In genomic region chr11:71995968-71996511, GRCm38 (mm10) we compare ENCODE assay signal across 7 mouse cellular contexts. TPM values are rescaled to one million over a fixed set of nuclear protein-coding genes. Genes with fewer than 3 reads are reported as not detected.
DNase-seq lines count a peak whose midpoint lies in the region; ATAC-seq and TF ChIP-seq lines count a peak whose summit lies in the region.

No protein-coding gene starts in this region.

- H3K4me1 ChIP-seq in embryonic facial prominence, embryonic 12.5 days = peaks cover 6% of the 10 kb centered on the region; the same call in 1 of the 2 replicates
- peaks cover 14% of the 10 kb centered on the region for H3K4me1 ChIP-seq in heart, embryonic 10.5 days
- no peaks in the 10 kb centered on the region for H3K4me1 ChIP-seq in kidney, adult 2 months (ENCODE audit: control insufficient read depth, insufficient read depth, low read length)
- no peaks in the 10 kb centered on the region for H3K4me1 ChIP-seq in liver, adult 2 months (ENCODE audit: control insufficient read depth, insufficient read depth, low read length)
- H3K4me1 ChIP-seq in midbrain, postnatal 0 days (ENCODE audit: insufficient read depth, low read length) = peaks cover 10% of the 10 kb centered on the region; the same call in 1 of the 2 replicates

- no peaks in the 10 kb centered on the region for H3K79me2 ChIP-seq in liver, adult 2 months (ENCODE audit: control insufficient read depth, insufficient read depth, low read length)

- peak overlapping the region; percentile 28 for H3K4me2 ChIP-seq in embryonic facial prominence, embryonic 12.5 days (replicated peaks)
- peak overlapping the region; percentile 30 for H3K4me2 ChIP-seq in midbrain, postnatal 0 days (ENCODE audit: low read depth, low read length, poor library complexity, severe bottlenecking)

- DNase-seq in ZHBTc4 (ENCODE audit: low read depth, low spot score) = peak; percentile 63
- peak; percentile 87 for DNase-seq in heart, embryonic 10.5 days (ENCODE audit: low spot score)
- DNase-seq in kidney, adult 2 months = peak; percentile 80
- DNase-seq in liver, adult 2 months (ENCODE audit: extremely low read depth, low read depth, low spot score) = peak; percentile 7
- DNase-seq in midbrain, postnatal 0 days (ENCODE audit: low spot score) = peak; percentile 84
- DNase-seq in thymus, postnatal 14 days = peak; percentile 35

- no peaks in the 10 kb centered on the region for H3K27me3 ChIP-seq in embryonic facial prominence, embryonic 12.5 days
- H3K27me3 ChIP-seq in heart, embryonic 10.5 days (ENCODE audit: insufficient read depth, poor library complexity, severe bottlenecking) = no peaks in the 10 kb centered on the region
- H3K27me3 ChIP-seq in kidney, adult 2 months (replicated peaks; ENCODE audit: control insufficient read depth, insufficient read depth, low read length) = no peaks in the 10 kb centered on the region
- H3K27me3 ChIP-seq in liver, adult 2 months (ENCODE audit: control insufficient read depth, insufficient read depth, low read length) = no peaks in the 10 kb centered on the region
- H3K27me3 ChIP-seq in midbrain, postnatal 0 days (ENCODE audit: insufficient read depth, low read length) = no peaks in the 10 kb centered on the region

- no peaks in the 10 kb centered on the region for H3K9me3 ChIP-seq in embryonic facial prominence, embryonic 12.5 days
- no peaks in the 10 kb centered on the region for H3K9me3 ChIP-seq in heart, embryonic 10.5 days
- no peaks in the 10 kb centered on the region for H3K9me3 ChIP-seq in midbrain, postnatal 0 days (ENCODE audit: low read length)

- H3K27ac ChIP-seq in embryonic facial prominence, embryonic 12.5 days = no peak overlapping the region
- peak overlapping the region; percentile 78 for H3K27ac ChIP-seq in heart, embryonic 10.5 days
- H3K27ac ChIP-seq in kidney, adult 2 months (ENCODE audit: insufficient read depth, low read depth, low read length) = peak overlapping the region; percentile 41
- 0 out of 2 replicates have a peak overlapping the region, but pooled peaks have one; percentile 30 for H3K27ac ChIP-seq in liver, adult 2 months (replicated peaks; ENCODE audit: insufficient read depth, low read depth, low read length)
- peak overlapping the region; percentile 55 for H3K27ac ChIP-seq in midbrain, postnatal 0 days (ENCODE audit: low read depth, low read length)

- no peak overlapping the region for H3K4me3 ChIP-seq in embryonic facial prominence, embryonic 12.5 days
- peak overlapping the region; percentile 35; the same call in 1 of the 2 replicates for H3K4me3 ChIP-seq in heart, embryonic 10.5 days
- no peak overlapping the region for H3K4me3 ChIP-seq in kidney, adult 2 months (ENCODE audit: insufficient read depth, low read depth, low read length)
- no peak overlapping the region for H3K4me3 ChIP-seq in liver, adult 2 months (ENCODE audit: insufficient read depth, low read depth, low read length)
- H3K4me3 ChIP-seq in midbrain, postnatal 0 days (ENCODE audit: low read depth, low read length) = no peak overlapping the region

- H3K36me3 ChIP-seq in embryonic facial prominence, embryonic 12.5 days = no peaks in the 10 kb centered on the region
- no peaks in the 10 kb centered on the region for H3K36me3 ChIP-seq in heart, embryonic 10.5 days
- H3K36me3 ChIP-seq in kidney, adult 2 months (ENCODE audit: control insufficient read depth, insufficient read depth, low read length) = no peaks in the 10 kb centered on the region
- H3K36me3 ChIP-seq in liver, adult 2 months (ENCODE audit: control insufficient read depth, insufficient read depth, low read length) = no peaks in the 10 kb centered on the region
- no peaks in the 10 kb centered on the region for H3K36me3 ChIP-seq in midbrain, postnatal 0 days (ENCODE audit: insufficient read depth, low read length)

- TF ChIP-seq CTCF in kidney, adult 2 months (conservative IDR thresholded peaks at IDR 0.05; ENCODE audit: insufficient read depth, insufficient read length, low read depth, low read length) = no peak
- no peak for TF ChIP-seq CTCF in liver, adult 2 months (IDR thresholded peaks at IDR 0.05; ENCODE audit: low read depth, low read length)
- TF ChIP-seq CTCF in midbrain, postnatal 0 days (IDR thresholded peaks at IDR 0.05) = 0 out of 2 replicates have a peak, but pooled peaks have one; percentile 1

- no peak overlapping the region for H3K9ac ChIP-seq in embryonic facial prominence, embryonic 12.5 days
- no peak overlapping the region for H3K9ac ChIP-seq in liver, adult 2 months (ENCODE audit: low read depth, low read length)
- no peak overlapping the region for H3K9ac ChIP-seq in midbrain, postnatal 0 days (replicated peaks; ENCODE audit: low read length, poor library complexity, severe bottlenecking)

- ATAC-seq in embryonic facial prominence, embryonic 12.5 days (ENCODE audit: insufficient number of reproducible peaks, insufficient read depth, low FRiP score, low TSS enrichment) = no peak; the same call in 1 of the 2 replicates
- peak; percentile 73; the same call in 1 of the 2 replicates for ATAC-seq in midbrain, postnatal 0 days (ENCODE audit: low FRiP score)

- WGBS in embryonic facial prominence, embryonic 12.5 days = 17% methylated on average over 9 of the region's 9 CpGs
- 26% methylated on average over 9 of the region's 9 CpGs for WGBS in heart, embryonic 10.5 days
- WGBS in kidney, adult 2 months = 30% methylated on average over 9 of the region's 9 CpGs
- 17% methylated on average over 9 of the region's 9 CpGs for WGBS in liver, adult 2 months
- 12% methylated on average over 9 of the region's 9 CpGs for WGBS in midbrain, postnatal 0 days

- TF ChIP-seq POLR2A in kidney, adult 2 months (IDR thresholded peaks at IDR 0.05; ENCODE audit: low read depth, low read length) = no peak
- no peak for TF ChIP-seq POLR2A in liver, adult 2 months (IDR thresholded peaks at IDR 0.05; ENCODE audit: extremely low read depth, insufficient read depth, low read length)

RNA-seq across cellular contexts. Expression of gene Aipl1, which starts 41.3 kb away (rescaled TPM):
- 0.36 and 0.61 TPM in 2 replicates for polyA plus RNA-seq in embryonic facial prominence, embryonic 12.5 days (2016; fragmentation: Nextera tagmentation; extraction: Ambion mirVana)
- 1.7 and 2.0 TPM in 2 replicates for polyA plus RNA-seq in heart, embryonic 10.5 days (2016; fragmentation: Nextera tagmentation; extraction: Ambion mirVana)
- not detected in 2 replicates for polyA plus RNA-seq in kidney, adult 2 months (2012; rRNA removed)
- not detected in 2 replicates for total RNA-seq in liver, adult 2 months (2014; rRNA removed)
- not detected in 2 replicates for polyA plus RNA-seq in liver, adult 2 months (2012; rRNA removed)
- total RNA-seq in midbrain, postnatal 0 days (2014; rRNA removed) = 0.47 and 0.55 TPM in 2 replicates
- 0.50 and 0.51 TPM in 2 replicates for polyA plus RNA-seq in midbrain, postnatal 0 days (2015; fragmentation: Nextera tagmentation; extraction: Ambion mirVana)

RNA-seq across cellular contexts. Expression of gene Pimreg, which starts 45.8 kb away (rescaled TPM):
- 143 and 144 TPM in 2 replicates for polyA plus RNA-seq in embryonic facial prominence, embryonic 12.5 days (2016; fragmentation: Nextera tagmentation; extraction: Ambion mirVana)
- 121 and 150 TPM in 2 replicates for polyA plus RNA-seq in heart, embryonic 10.5 days (2016; fragmentation: Nextera tagmentation; extraction: Ambion mirVana)
- polyA plus RNA-seq in kidney, adult 2 months (2012; rRNA removed) = 0.39 and 0.55 TPM in 2 replicates
- total RNA-seq in liver, adult 2 months (2014; rRNA removed) = 0.34 TPM in 1 of 2 replicates, not detected in the other
- 0.07 and 0.09 TPM in 2 replicates for polyA plus RNA-seq in liver, adult 2 months (2012; rRNA removed)
- 10.2 and 10.9 TPM in 2 replicates for total RNA-seq in midbrain, postnatal 0 days (2014; rRNA removed)
- 11.5 and 13.0 TPM in 2 replicates for polyA plus RNA-seq in midbrain, postnatal 0 days (2015; fragmentation: Nextera tagmentation; extraction: Ambion mirVana)

Comparison
In these comparisons a context has a peak if more than half of its experiments do, and no peak if none do; other contexts are left out.
1. DNase-seq: peak in every context shown above with its lines; median percentile 87 in heart, embryonic 10.5 days; 84 in midbrain, postnatal 0 days; 80 in kidney, adult 2 months; 63 in ZHBTc4; 35 in thymus, postnatal 14 days; 7 in liver, adult 2 months.